Mouse (Mus musculus) 3134 (cell line): ENCODE results near the gene Gpr15.

Experiments
- DNase-seq: peaks from one replicate; pipeline ENCODE4 v3.0.0-alpha.2; 2011; ENCODE audit warnings: low spot score; ENCODE audit not compliant: insufficient read length; ENCODE audit errors: extremely low read depth

Gpr15 gene

GRCm38 (mm10) chr16:58703382-58704124, 15.3 kb downstream of the Gpr15 start:
- peak; percentile 7 for DNase-seq

DNA sequence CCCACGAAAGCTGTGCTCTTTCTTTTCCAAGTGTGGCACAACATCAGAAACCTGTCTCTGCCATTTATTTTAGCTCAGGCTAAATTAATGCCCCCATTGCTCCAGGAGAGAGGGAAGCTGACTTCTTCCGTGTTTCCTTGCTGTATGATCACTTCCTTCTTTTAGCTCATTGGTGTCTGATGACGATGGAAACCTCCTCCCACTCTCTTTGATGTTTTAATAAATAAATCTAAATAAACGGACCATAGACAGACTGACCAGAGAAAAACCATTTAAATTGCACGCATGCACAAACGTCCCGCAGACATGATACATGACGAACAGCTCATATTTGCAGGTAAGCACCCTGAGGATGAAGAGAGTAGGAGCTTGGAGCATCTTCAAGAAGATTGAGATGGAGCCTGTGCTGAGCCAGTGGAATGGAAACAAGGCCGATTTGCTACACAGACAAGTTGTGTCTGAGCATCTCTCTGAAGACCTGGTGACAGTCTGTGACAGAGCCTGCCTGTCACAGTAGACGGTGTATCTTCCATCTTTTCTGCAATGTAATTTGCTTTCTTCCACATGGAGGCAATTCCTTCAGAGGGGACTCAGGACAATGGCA, 16.4 kb downstream of the Gpr15 start:
- DNase-seq, result no peak

DNA sequence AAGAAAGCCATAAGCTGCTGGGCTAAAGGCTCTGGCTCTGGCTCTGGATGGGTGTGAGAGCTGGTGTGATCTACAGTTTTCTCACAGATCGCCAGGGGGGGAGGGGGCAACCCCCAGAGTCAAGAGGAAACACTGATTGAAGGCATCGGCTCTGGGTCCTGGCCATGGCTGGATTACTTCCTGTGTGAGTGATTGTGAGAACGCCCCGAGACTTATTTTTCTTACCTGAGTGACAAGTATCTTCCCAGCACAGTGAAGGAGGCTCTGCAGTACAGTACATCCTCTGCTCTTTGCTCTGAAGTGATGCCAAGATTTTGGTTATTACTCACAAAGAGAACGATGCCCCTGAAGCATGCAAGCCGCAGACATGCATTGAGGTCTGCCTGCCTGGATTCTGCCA, 17.1 kb downstream of the Gpr15 start:
- DNase-seq, result peak; percentile 21

DNA sequence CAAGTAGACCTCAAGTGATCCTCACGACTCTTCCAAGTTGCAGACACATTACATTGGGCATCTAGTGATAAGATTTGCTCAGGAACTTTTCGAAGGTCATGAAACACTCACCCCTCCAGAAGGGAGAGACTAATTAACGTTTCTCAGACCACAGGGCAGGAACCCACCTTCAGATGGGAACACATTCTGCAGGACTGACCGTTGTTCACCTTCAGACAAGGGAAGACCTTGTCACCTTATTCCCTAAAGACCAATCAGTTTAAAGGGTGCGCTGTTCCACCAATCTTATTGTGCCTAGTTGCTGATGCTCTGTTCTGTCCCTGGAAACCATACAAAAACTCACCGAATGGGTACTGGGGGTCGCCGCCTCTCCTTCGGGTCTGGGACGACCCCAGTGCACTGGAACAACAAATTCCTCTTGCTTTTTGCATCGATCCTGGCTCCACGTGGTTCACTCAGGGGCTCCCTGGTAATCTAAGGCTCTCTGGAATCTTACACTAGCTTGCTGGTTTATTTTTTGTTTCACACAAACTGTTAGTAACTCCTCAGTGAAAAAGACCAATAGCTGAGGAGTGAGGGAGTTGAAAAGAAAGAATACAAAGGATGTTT, 17.9 kb downstream of the Gpr15 start:
- no peak for DNase-seq

- DNase-seq, result no peak
Observed at GRCm38 (mm10) chr16:58700174-58700573, 18.7 kb downstream of the Gpr15 start.

- no peak for DNase-seq
Observed at GRCm38 (mm10) chr16:58697261-58697660, 21.6 kb downstream of the Gpr15 start.

DNA sequence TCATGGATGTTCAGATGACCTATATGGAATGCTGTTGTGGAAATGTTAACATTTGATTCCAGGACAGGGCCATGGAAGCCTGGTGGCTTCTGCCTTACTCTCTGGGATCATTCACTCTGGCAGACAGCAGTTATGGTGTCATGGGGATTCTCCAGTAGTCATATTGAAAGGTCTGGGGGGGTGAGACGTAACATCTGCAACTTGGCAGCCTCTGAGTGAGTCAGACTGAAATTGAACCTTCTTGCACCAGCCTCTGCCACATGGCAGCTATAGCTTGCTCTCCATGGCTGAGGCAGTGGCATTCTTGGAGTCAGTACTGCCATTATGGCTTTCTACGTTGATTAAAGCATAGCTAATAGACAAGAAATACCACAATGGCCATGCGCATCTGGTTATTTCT, 22.1 kb downstream of the Gpr15 start:
- no peak for DNase-seq

GRCm38 (mm10) chr16:58694091-58694490, 24.8 kb downstream of the Gpr15 start:
- no peak for DNase-seq

DNA sequence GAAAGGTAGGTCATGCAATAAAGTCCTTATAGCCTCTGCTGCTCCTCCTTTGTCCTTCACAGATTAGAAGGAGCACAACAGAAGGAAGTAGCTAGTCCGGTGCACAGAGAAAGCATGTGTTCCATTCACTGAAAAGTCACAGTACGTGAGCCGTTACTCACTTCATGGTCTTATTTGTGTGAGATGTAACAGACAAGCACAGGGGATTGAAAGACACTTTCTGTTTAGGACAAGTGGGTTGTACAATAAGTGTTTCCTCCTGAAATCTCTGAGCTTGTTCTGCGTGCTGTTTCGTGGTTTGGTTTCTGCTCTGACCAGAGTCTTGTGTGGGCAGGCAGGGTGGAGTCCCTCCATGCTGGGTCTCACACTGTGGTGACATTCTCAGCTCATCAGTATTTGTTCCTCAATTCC, 28.5 kb downstream of the Gpr15 start:
- DNase-seq, result no peak

DNA sequence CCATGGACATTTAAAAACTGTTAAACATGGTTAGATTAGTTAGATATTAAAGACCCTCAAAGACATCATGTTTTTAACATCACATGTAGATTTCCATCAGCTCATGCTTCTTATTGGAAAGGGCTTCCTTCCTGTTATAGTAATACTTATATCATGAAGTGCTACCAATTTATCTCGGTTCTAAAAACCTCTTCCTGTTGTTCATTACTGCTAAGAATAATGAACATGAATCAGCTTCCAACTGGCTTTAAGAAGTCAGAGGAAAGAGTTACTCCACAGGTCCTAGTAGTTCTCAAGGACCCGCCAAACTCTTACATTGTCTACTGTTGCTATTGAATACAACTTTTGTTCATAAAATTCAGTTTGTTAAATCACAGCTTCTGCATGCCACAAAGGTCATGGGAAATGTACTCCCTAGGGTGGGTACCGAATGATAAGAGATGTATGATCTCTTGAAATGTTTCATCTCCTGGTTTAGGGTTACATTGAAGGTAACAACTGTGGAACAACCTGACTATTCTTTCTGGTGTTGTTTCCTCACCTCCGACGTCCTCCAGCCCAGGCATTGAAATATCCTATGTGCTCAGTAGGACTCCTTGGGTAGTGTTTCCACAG, 29.2 kb downstream of the Gpr15 start:
- no peak for DNase-seq

DNA sequence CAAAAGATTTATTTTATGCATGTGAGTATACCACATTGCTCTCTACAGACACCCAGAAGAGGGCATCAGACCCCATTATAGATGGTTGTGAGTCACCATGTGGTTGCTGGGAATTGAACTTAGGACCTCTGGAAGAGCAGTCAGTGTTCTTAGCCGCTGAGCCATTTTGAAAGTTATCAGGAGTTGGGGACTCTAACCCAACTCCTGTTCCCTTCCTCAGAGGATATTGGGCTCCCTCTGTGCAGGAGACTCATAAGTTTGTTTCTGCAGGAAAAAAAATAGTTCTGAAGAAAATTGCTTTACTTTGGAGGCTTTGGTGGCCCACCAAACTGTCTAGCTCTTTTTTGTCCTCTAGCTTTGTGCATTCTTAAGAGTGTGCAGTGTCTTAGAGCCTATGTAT, 30.3 kb downstream of the Gpr15 start:
- no peak for DNase-seq

DNA sequence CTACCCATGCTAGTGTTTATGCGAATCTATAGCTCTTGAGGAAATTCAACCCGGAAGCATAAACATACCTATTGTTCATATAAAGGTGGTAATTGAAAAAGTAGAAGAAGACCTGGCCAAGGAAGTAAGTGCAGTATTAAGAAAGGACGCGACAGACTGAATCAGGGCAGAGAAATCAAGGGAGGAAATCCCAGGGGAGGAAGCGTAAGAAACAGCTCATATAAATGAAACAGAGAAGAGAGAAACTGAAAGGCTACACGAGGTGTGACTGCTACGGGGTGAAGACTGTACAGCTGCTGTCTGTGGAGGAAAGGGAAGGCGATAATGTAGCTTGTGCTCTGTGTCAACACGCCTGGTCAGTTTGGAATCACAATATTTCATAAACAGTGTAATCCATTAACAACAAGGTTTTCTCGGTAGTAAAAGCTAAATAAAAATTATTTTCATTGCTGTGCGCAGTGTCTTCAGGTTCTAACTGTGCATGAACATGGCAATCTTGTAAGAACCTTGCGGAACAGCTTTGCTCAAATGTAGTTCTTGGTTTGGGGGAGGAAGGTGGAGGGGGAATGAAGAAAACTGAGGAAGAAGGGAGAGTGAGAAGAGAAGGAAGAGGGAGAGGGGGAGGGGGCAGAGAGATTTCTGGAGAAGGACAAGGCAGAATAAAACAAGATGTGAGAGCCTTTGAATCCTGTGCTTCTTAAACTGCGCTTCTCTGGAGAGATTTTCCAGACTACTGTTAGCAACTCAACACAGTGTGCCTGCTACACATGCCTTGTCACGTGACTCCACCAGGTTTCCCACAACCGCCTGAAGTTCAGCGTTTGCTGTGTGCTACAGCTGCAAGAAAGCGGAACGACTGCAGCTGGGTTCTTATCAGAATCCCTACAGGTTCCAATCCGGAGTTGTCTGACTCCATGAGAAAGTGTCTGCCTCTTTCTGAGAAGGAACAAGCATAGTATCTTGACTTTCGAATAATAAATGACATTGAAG, 33.0 kb downstream of the Gpr15 start:
- no peak for DNase-seq

DNA sequence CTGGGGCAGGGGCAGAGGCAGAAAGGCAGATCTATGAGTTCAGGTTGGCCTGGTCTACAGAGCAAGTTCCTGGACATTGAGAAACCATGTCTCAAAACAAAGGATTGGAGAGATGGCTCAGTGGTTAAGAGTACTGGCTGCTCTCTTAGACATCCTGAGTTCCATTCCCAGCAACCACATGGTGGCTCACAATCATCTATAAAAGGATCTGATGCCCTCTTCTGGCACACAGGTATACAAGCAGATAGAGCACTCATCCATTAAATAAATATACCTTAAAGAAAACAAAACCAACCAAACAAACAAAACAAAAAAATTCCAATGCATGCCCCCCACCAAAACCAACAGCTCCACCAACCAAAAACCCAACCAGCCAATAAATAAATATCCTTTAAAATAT, 34.3 kb downstream of the Gpr15 start:
- DNase-seq, result no peak

- DNase-seq, result no peak
Observed at GRCm38 (mm10) chr16:58683911-58684310, 35.0 kb downstream of the Gpr15 start.

DNA sequence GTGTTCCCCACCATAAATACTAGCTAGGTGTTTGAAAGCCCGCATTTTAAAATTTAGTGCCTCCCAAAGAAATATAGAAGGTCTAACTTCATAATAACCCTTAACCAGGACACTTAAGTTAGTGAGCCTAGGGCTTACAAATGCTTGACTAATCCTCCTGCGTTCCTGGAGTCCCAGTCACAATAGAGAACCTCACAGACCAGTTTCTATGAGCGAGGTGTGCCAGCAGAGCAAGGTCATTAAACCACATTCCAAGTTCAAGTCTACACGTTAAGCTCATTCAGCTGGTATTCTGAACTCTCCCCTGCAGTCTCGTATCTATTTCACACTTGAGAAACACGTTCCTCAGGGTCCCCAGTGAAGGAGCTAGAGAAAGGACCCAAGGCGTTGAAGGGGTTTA, 36.0 kb downstream of the Gpr15 start:
- no peak for DNase-seq

GRCm38 (mm10) chr16:58682046-58682445, 36.8 kb downstream of the Gpr15 start:
- no peak for DNase-seq

DNA sequence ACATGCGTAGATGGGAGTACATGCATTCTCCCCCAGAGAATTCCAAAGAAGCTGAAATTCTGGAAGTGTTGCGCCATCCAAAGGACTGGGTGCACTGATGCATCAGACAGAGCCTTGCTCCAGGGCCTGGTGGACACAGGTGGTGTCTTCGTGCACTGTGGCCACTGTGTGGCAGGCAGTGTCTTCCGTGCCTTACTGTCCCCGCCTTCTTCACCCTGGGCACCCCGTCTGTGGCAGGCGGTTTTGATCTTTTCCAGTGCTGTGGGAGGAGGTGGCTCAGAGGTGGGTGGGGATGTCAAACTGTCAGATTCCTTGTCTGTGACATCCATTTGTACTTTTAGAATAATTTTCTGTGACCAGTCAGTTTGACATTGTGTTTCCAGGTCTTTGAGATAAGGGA, 40.2 kb downstream of the Gpr15 start:
- no peak for DNase-seq

DNA sequence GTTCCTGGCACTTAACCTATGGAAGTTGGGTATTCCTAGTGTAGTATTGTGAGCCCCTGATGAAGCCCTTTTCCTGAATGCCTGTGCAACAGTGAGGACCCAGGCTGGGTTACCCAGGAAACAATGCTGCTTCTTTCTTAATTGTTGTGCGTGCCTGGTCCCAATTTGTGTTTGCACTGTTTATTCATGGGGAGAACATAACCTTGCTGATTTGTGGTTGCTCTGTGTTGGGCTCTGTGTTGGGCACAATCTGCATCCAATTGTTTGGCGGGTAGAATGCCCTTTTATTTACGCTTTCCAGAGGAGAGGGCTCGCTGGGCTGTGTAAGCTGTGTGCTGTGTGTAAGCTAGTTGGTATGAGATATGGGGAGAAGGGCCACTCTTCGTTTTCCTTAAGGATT, 41.4 kb downstream of the Gpr15 start:
- DNase-seq, result no peak

DNA sequence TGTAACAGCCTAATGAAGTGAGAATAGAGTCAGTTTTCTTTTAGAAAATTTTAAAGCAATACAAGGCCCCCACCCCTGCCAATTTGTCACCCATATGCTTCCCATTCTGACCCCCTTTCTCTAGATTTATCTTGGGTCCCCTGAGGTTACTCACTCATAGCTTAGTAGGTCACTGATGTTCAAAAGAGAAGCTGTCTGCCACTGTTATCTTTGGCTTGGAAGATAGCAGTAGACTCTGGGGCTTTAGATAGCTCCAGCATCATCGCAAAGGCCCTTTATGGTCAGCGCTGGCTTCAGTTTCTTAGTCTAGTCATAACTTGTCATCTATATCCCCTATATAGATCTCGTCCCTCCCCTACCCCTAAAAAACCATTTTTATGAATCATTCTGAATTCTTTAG, 42.2 kb downstream of the Gpr15 start:
- DNase-seq, result no peak

- no peak for DNase-seq
Observed at GRCm38 (mm10) chr16:58676156-58676555, 42.7 kb downstream of the Gpr15 start.

DNA sequence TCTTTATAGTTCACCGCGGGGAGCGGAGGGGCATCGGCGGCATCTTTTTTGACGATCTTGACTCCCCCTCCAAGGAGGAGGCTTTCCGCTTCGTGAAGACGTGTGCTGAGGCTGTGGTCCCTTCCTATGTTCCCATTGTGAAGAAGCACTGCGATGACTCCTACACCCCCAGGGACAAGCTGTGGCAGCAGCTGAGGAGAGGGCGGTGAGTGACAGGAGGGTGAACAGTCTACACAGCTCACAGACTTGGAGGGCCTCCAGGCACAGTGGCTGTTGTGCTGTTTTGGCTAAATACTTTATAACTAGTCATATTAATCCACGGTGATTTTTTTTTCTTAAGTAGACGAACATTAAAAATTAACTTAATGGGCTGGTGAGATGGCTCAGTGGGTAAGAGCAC, 43.6 kb downstream of the Gpr15 start:
- no peak for DNase-seq
